Mouse (Mus musculus): ENCODE data around the gene Chaf1a. TPM values are rescaled to one million over a fixed set of nuclear protein-coding genes. Genes with fewer than 3 reads are reported as not detected.
A peak's percentile ranks its signal among the peaks of the same experiment; 100 is the strongest.
"Not testable (repeated sequence)": the region's sequence is repeated elsewhere in the genome, so short reads cannot be mapped to it uniquely, and the experiment has no call there.

The Chaf1a gene
- polyA plus RNA-seq, 1 experiment from 2014 or later: 38.0 TPM

GRCm38 (mm10) chr17:56102158-56102557 is 61.9 kb downstream of the Chaf1a start:
- Histone ChIP-seq H3K4me1 (replicated peaks; ENCODE audit: control insufficient read depth, insufficient read depth, low read length) (no peaks in the 10 kb centered on the region), H3K4me3 (ENCODE audit: low read depth, low read length) (no peak overlapping the region), H3K9ac (ENCODE audit: low read length) (no peak overlapping the region), H3K4me2 (ENCODE audit: low read depth, low read length, severe bottlenecking) (no peak overlapping the region), H3K9me3 (ENCODE audit: control insufficient read depth, low read length) (no peaks in the 10 kb centered on the region), H3K36me3 (ENCODE audit: control insufficient read depth, insufficient read depth, low read length) (peaks cover 14% of the 10 kb centered on the region; the same call in 1 of the 2 replicates), H3K27ac (ENCODE audit: low read depth, low read length) (no peak overlapping the region), H3K27me3 (ENCODE audit: control insufficient read depth, insufficient read depth, low read length) (no peaks in the 10 kb centered on the region)
- 91% methylated on average over 5 of the region's 5 CpGs for WGBS
- DNase-seq (ENCODE audit: low spot score) (peak; percentile 43), ATAC-seq (replicated peaks; ENCODE audit: low FRiP score) (no peak)

- no peak for DNase-seq (ENCODE audit: low spot score)
- ATAC-seq (replicated peaks; ENCODE audit: low FRiP score): no peak
- H3K4me3 ChIP-seq (ENCODE audit: low read depth, low read length): no peak overlapping the region
- H3K4me1 ChIP-seq (replicated peaks; ENCODE audit: control insufficient read depth, insufficient read depth, low read length): no peaks in the 10 kb centered on the region
- peaks cover 12% of the 10 kb centered on the region; the same call in 1 of the 2 replicates for H3K36me3 ChIP-seq (ENCODE audit: control insufficient read depth, insufficient read depth, low read length)
- no peak overlapping the region for H3K4me2 ChIP-seq (ENCODE audit: low read depth, low read length, severe bottlenecking)
- H3K9ac ChIP-seq (ENCODE audit: low read length): no peak overlapping the region
- H3K9me3 ChIP-seq (ENCODE audit: control insufficient read depth, low read length): no peaks in the 10 kb centered on the region
- H3K27ac ChIP-seq (ENCODE audit: low read depth, low read length): no peak overlapping the region
- WGBS: 97% methylated on average over 9 of the region's 9 CpGs
- H3K27me3 ChIP-seq (ENCODE audit: control insufficient read depth, insufficient read depth, low read length): no peaks in the 10 kb centered on the region
Observed at GRCm38 (mm10) chr17:56102927-56103326, 62.7 kb downstream of the Chaf1a start.

GRCm38 (mm10) chr17:56103465-56104285 is 63.4 kb downstream of the Chaf1a start:
- H3K36me3 ChIP-seq (ENCODE audit: control insufficient read depth, insufficient read depth, low read length): peaks cover 12% of the 10 kb centered on the region; the same call in 1 of the 2 replicates
- H3K27ac ChIP-seq (ENCODE audit: low read depth, low read length): no peak overlapping the region
- H3K4me1 ChIP-seq (replicated peaks; ENCODE audit: control insufficient read depth, insufficient read depth, low read length): no peaks in the 10 kb centered on the region
- no peak overlapping the region for H3K9ac ChIP-seq (ENCODE audit: low read length)
- WGBS: 97% methylated on average over 8 of the region's 8 CpGs
- no peaks in the 10 kb centered on the region for H3K27me3 ChIP-seq (ENCODE audit: control insufficient read depth, insufficient read depth, low read length)
- no peak for DNase-seq (ENCODE audit: low spot score)
- ATAC-seq (replicated peaks; ENCODE audit: low FRiP score): no peak
- H3K4me2 ChIP-seq (ENCODE audit: low read depth, low read length, severe bottlenecking): no peak overlapping the region
- no peak overlapping the region for H3K4me3 ChIP-seq (ENCODE audit: low read depth, low read length)
- H3K9me3 ChIP-seq (ENCODE audit: control insufficient read depth, low read length): no peaks in the 10 kb centered on the region

GRCm38 (mm10) chr17:56104821-56105220 is 64.6 kb downstream of the Chaf1a start:
- WGBS: 94% methylated on average over 2 of the region's 5 CpGs
- H3K36me3 ChIP-seq (ENCODE audit: control insufficient read depth, insufficient read depth, low read length): peaks cover 11% of the 10 kb centered on the region; the same call in 1 of the 2 replicates
- H3K4me3 ChIP-seq (ENCODE audit: low read depth, low read length); H3K9ac ChIP-seq (ENCODE audit: low read length); H3K27me3 ChIP-seq (ENCODE audit: control insufficient read depth, insufficient read depth, low read length); H3K4me1 ChIP-seq (replicated peaks; ENCODE audit: control insufficient read depth, insufficient read depth, low read length); DNase-seq (ENCODE audit: low spot score); H3K27ac ChIP-seq (ENCODE audit: low read depth, low read length); ATAC-seq (replicated peaks; ENCODE audit: low FRiP score); H3K9me3 ChIP-seq (ENCODE audit: control insufficient read depth, low read length); H3K4me2 ChIP-seq (ENCODE audit: low read depth, low read length, severe bottlenecking): not testable (repeated sequence)

- not testable (repeated sequence) for ATAC-seq (replicated peaks; ENCODE audit: low FRiP score); H3K4me2 ChIP-seq (ENCODE audit: low read depth, low read length, severe bottlenecking); H3K4me1 ChIP-seq (replicated peaks; ENCODE audit: control insufficient read depth, insufficient read depth, low read length); H3K9ac ChIP-seq (ENCODE audit: low read length); H3K27ac ChIP-seq (ENCODE audit: low read depth, low read length); H3K4me3 ChIP-seq (ENCODE audit: low read depth, low read length); H3K9me3 ChIP-seq (ENCODE audit: control insufficient read depth, low read length); DNase-seq (ENCODE audit: low spot score); H3K36me3 ChIP-seq (ENCODE audit: control insufficient read depth, insufficient read depth, low read length); H3K27me3 ChIP-seq (ENCODE audit: control insufficient read depth, insufficient read depth, low read length)
- 97% methylated on average over 4 of the region's 4 CpGs for WGBS
Observed at GRCm38 (mm10) chr17:56106436-56106835, 66.2 kb downstream of the Chaf1a start.

- ATAC-seq (replicated peaks; ENCODE audit: low FRiP score) (no peak), DNase-seq (ENCODE audit: low spot score) (no peak)
- H3K4me3 ChIP-seq (ENCODE audit: low read depth, low read length): no peak overlapping the region
- no peak overlapping the region for H3K4me2 ChIP-seq (ENCODE audit: low read depth, low read length, severe bottlenecking)
- no peak overlapping the region for H3K27ac ChIP-seq (ENCODE audit: low read depth, low read length)
- 83% methylated on average over 4 of the region's 4 CpGs for WGBS
- H3K9ac ChIP-seq (ENCODE audit: low read length): no peak overlapping the region
- H3K9me3 ChIP-seq (ENCODE audit: control insufficient read depth, low read length): no peaks in the 10 kb centered on the region
- H3K36me3 ChIP-seq (ENCODE audit: control insufficient read depth, insufficient read depth, low read length): no peaks in the 10 kb centered on the region; the same call in 1 of the 2 replicates
- no peaks in the 10 kb centered on the region for H3K4me1 ChIP-seq (replicated peaks; ENCODE audit: control insufficient read depth, insufficient read depth, low read length)
- H3K27me3 ChIP-seq (ENCODE audit: control insufficient read depth, insufficient read depth, low read length): no peaks in the 10 kb centered on the region
Observed at GRCm38 (mm10) chr17:56106981-56107380, 66.7 kb downstream of the Chaf1a start.

GRCm38 (mm10) chr17:56107736-56108135 is 67.5 kb downstream of the Chaf1a start:
- 72% methylated on average over 2 of the region's 2 CpGs for WGBS
- Histone ChIP-seq H3K4me1 (replicated peaks; ENCODE audit: control insufficient read depth, insufficient read depth, low read length) (no peaks in the 10 kb centered on the region), H3K4me3 (ENCODE audit: low read depth, low read length) (no peak overlapping the region), H3K9ac (ENCODE audit: low read length) (no peak overlapping the region), H3K4me2 (ENCODE audit: low read depth, low read length, severe bottlenecking) (no peak overlapping the region), H3K27ac (ENCODE audit: low read depth, low read length) (no peak overlapping the region), H3K9me3 (ENCODE audit: control insufficient read depth, low read length) (no peaks in the 10 kb centered on the region), H3K27me3 (ENCODE audit: control insufficient read depth, insufficient read depth, low read length) (no peaks in the 10 kb centered on the region), H3K36me3 (ENCODE audit: control insufficient read depth, insufficient read depth, low read length) (no peaks in the 10 kb centered on the region; the same call in 1 of the 2 replicates)
- no peak for ATAC-seq (replicated peaks; ENCODE audit: low FRiP score)
- no peak for DNase-seq (ENCODE audit: low spot score)

GRCm38 (mm10) chr17:56108334-56109044 is 68.2 kb downstream of the Chaf1a start:
- no peak for DNase-seq (ENCODE audit: low spot score)
- 85% methylated on average over 6 of the region's 6 CpGs for whole genome bisulfite sequencing
- H3K9me3 ChIP-seq (ENCODE audit: control insufficient read depth, low read length): no peaks in the 10 kb centered on the region
- no peak overlapping the region for H3K9ac ChIP-seq (ENCODE audit: low read length)
- H3K4me2 ChIP-seq (ENCODE audit: low read depth, low read length, severe bottlenecking): no peak overlapping the region
- no peak overlapping the region for H3K4me3 ChIP-seq (ENCODE audit: low read depth, low read length)
- no peaks in the 10 kb centered on the region for H3K4me1 ChIP-seq (replicated peaks; ENCODE audit: control insufficient read depth, insufficient read depth, low read length)
- ATAC-seq (replicated peaks; ENCODE audit: low FRiP score): no peak
- H3K27me3 ChIP-seq (ENCODE audit: control insufficient read depth, insufficient read depth, low read length): no peaks in the 10 kb centered on the region
- H3K36me3 ChIP-seq (ENCODE audit: control insufficient read depth, insufficient read depth, low read length): no peaks in the 10 kb centered on the region; the same call in 1 of the 2 replicates
- no peak overlapping the region for H3K27ac ChIP-seq (ENCODE audit: low read depth, low read length)
